Mouse (Mus musculus): ENCODE data around the gene Gif. TPM values are rescaled to one million over a fixed set of nuclear protein-coding genes. Genes with fewer than 3 reads are reported as not detected.

Gene Gif
- polyA plus RNA-seq, 1 experiment from 2014 or later = 15.7 TPM

GRCm38 (mm10) chr19:11807822-11808221, 60.5 kb downstream of the Gif start:
- DNase-seq (ENCODE audit: low spot score) (no peak), ATAC-seq (no peak)
- Histone ChIP-seq H3K9ac (replicated peaks; ENCODE audit: low read depth) (no peak overlapping the region), H3K4me2 (replicated peaks; ENCODE audit: low read depth, low read length) (no peak overlapping the region), H3K27me3 (replicated peaks; ENCODE audit: insufficient read depth, low read length) (no peaks in the 10 kb centered on the region), H3K4me3 (ENCODE audit: low read depth, low read length) (no peak overlapping the region), H3K36me3 (ENCODE audit: insufficient read depth, low read length) (no peaks in the 10 kb centered on the region), H3K9me3 (ENCODE audit: low read length) (no peaks in the 10 kb centered on the region), H3K27ac (ENCODE audit: low read length) (no peak overlapping the region), H3K4me1 (ENCODE audit: insufficient read depth, low read depth, low read length) (peaks cover 12% of the 10 kb centered on the region; the same call in 1 of the 2 replicates)
- 57% methylated on average over 6 of the region's 6 CpGs for WGBS
- no peak for TF ChIP-seq CTCF (IDR thresholded peaks at IDR 0.05)
- TF ChIP-seq EP300 (IDR thresholded peaks at IDR 0.05) = no peak

DNA sequence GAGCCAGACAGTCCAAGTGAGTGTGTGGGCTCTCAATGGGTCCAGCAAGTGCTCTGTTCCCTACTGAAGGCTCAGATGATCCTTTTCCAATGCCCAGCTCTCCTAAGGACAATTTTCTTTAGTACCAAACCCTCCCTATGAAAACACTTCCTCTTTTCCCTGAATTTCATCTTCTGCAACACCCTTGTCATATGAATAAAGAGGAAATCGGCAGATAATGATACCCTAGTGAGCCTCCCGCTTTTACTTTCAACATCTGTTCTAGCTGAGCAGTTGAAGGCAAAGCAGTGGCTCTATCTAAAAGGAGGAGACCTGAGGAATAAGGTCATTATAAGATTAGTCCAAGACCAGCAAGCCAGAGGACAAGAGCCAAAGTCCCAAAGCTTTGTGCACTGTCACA, 61.1 kb downstream of the Gif start:
- Histone ChIP-seq H3K4me2 (replicated peaks; ENCODE audit: low read depth, low read length) (no peak overlapping the region), H3K36me3 (ENCODE audit: insufficient read depth, low read length) (no peaks in the 10 kb centered on the region), H3K27ac (ENCODE audit: low read length) (no peak overlapping the region), H3K4me1 (ENCODE audit: insufficient read depth, low read depth, low read length) (peaks cover 12% of the 10 kb centered on the region; the same call in 1 of the 2 replicates), H3K4me3 (ENCODE audit: low read depth, low read length) (no peak overlapping the region), H3K9ac (replicated peaks; ENCODE audit: low read depth) (no peak overlapping the region), H3K27me3 (replicated peaks; ENCODE audit: insufficient read depth, low read length) (no peaks in the 10 kb centered on the region), H3K9me3 (ENCODE audit: low read length) (no peaks in the 10 kb centered on the region)
- WGBS = 82% methylated on average over 2 of the region's 2 CpGs
- DNase-seq (ENCODE audit: low spot score) (no peak), ATAC-seq (no peak)
- TF ChIP-seq EP300 (IDR thresholded peaks at IDR 0.05) = no peak
- no peak for TF ChIP-seq CTCF (IDR thresholded peaks at IDR 0.05)

GRCm38 (mm10) chr19:11810003-11810758, 62.8 kb downstream of the Gif start:
- no peak for ATAC-seq
- peak; percentile 14 for DNase-seq (ENCODE audit: low spot score)
- Histone ChIP-seq H3K9ac (replicated peaks; ENCODE audit: low read depth) (no peak overlapping the region), H3K27me3 (replicated peaks; ENCODE audit: insufficient read depth, low read length) (no peaks in the 10 kb centered on the region), H3K4me2 (replicated peaks; ENCODE audit: low read depth, low read length) (no peak overlapping the region), H3K36me3 (ENCODE audit: insufficient read depth, low read length) (no peaks in the 10 kb centered on the region), H3K27ac (ENCODE audit: low read length) (peak overlapping the region; percentile 20), H3K9me3 (ENCODE audit: low read length) (no peaks in the 10 kb centered on the region), H3K4me3 (ENCODE audit: low read depth, low read length) (no peak overlapping the region), H3K4me1 (ENCODE audit: insufficient read depth, low read depth, low read length) (peaks cover 12% of the 10 kb centered on the region; the same call in 1 of the 2 replicates)
- TF ChIP-seq EP300 (IDR thresholded peaks at IDR 0.05) = no peak
- TF ChIP-seq CTCF (IDR thresholded peaks at IDR 0.05) = no peak
- WGBS = 53% methylated on average over 5 of the region's 5 CpGs

DNA sequence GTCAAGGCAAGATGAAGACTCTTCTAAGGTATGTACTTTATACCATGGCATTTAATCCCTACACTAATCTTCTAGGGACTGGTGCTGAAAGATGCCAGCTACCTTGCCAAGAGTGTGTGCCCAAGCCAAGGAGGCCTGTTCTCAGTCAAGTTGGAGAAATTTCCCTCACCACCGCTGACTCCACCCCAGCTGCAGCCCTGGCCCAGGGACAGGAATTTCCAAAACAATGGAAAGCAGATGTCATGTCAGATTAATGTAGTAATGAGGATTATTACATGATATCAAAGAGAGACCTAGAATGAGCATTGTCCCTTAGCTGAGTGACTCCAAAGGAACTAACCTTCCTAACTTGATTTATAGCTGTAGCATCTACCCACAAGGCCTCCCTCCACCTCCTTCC, 63.5 kb downstream of the Gif start:
- peak overlapping the region; percentile 54; the same call in 1 of the 2 replicates for H3K27ac ChIP-seq (ENCODE audit: low read length)
- no peaks in the 10 kb centered on the region for H3K27me3 ChIP-seq (replicated peaks; ENCODE audit: insufficient read depth, low read length)
- peak; percentile 51 for DNase-seq (ENCODE audit: low spot score)
- H3K9ac ChIP-seq (replicated peaks; ENCODE audit: low read depth) = no peak overlapping the region
- TF ChIP-seq CTCF (IDR thresholded peaks at IDR 0.05) (no peak), EP300 (IDR thresholded peaks at IDR 0.05) (no peak)
- no peaks in the 10 kb centered on the region for H3K36me3 ChIP-seq (ENCODE audit: insufficient read depth, low read length)
- no peak overlapping the region for H3K4me2 ChIP-seq (replicated peaks; ENCODE audit: low read depth, low read length)
- no peak overlapping the region for H3K4me3 ChIP-seq (ENCODE audit: low read depth, low read length)
- WGBS = 53% methylated on average over 1 of the region's 1 CpGs
- peaks cover 12% of the 10 kb centered on the region; the same call in 1 of the 2 replicates for H3K4me1 ChIP-seq (ENCODE audit: insufficient read depth, low read depth, low read length)
- no peaks in the 10 kb centered on the region for H3K9me3 ChIP-seq (ENCODE audit: low read length)
- ATAC-seq = peak; percentile 65

DNA sequence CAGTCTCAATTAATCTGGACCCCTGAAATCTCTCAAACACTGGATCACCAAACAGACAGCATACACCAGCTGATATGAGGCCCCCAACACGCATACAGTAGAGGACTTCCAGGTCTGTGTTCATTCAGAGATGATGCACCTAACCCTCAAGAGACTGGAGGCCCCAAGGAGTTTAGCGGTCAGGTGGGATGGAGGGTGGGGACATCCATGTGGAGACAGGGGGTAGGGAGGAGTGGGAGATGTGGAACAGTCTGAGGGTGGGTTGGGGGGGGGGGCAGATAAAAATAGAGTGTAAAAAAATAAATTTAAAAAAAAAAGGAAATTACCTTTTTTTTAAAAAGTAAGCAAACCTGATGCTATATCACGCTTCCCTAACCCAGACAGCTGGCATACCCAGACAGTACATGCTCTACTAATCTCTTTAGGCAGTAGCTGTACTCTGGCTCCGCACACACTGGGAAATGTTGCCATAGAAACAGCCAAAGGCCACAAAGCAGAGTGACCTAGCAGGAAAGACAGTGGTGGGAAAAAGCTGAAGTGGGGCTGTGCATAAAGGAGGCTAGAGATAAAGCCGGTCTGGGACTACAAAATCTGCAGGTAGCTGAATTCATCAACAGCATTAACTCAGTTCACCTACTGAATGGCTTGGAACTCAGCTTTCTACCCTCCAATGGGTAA, 64.5 kb downstream of the Gif start:
- H3K27me3 ChIP-seq (replicated peaks; ENCODE audit: insufficient read depth, low read length) = no peaks in the 10 kb centered on the region
- no peaks in the 10 kb centered on the region for H3K36me3 ChIP-seq (ENCODE audit: insufficient read depth, low read length)
- no peaks in the 10 kb centered on the region for H3K9me3 ChIP-seq (ENCODE audit: low read length)
- H3K9ac ChIP-seq (replicated peaks; ENCODE audit: low read depth) = no peak overlapping the region
- peak; percentile 21 for DNase-seq (ENCODE audit: low spot score)
- H3K4me2 ChIP-seq (replicated peaks; ENCODE audit: low read depth, low read length) = no peak overlapping the region
- TF ChIP-seq CTCF (IDR thresholded peaks at IDR 0.05) (no peak), EP300 (IDR thresholded peaks at IDR 0.05) (no peak)
- ATAC-seq = no peak
- peaks cover 12% of the 10 kb centered on the region; the same call in 1 of the 2 replicates for H3K4me1 ChIP-seq (ENCODE audit: insufficient read depth, low read depth, low read length)
- H3K4me3 ChIP-seq (ENCODE audit: low read depth, low read length) = no peak overlapping the region
- WGBS = 42% methylated on average over 5 of the region's 5 CpGs
- H3K27ac ChIP-seq (ENCODE audit: low read length) = no peak overlapping the region

Other genes with a start within 250 kb of the Gif start
- 5.2 and 7.1 TPM in 2 replicates for gene Ms4a6b, start 231.0 kb upstream of the Gif start, polyA plus RNA-seq (2015; fragmentation: Nextera tagmentation; extraction: Ambion mirVana)
- 3.8 and 4.3 TPM in 2 replicates for gene Ms4a4d, start 210.8 kb upstream of the Gif start, polyA plus RNA-seq (2015; fragmentation: Nextera tagmentation; extraction: Ambion mirVana)
- 11.6 and 12.0 TPM in 2 replicates for gene Ms4a6d, start 142.7 kb upstream of the Gif start, polyA plus RNA-seq (2015; fragmentation: Nextera tagmentation; extraction: Ambion mirVana)
- gene Ms4a2, start 123.8 kb upstream of the Gif start, polyA plus RNA-seq (2015; fragmentation: Nextera tagmentation; extraction: Ambion mirVana) = 0.16 and 0.51 TPM in 2 replicates
- gene Ms4a3, start 106.7 kb upstream of the Gif start, polyA plus RNA-seq (2015; fragmentation: Nextera tagmentation; extraction: Ambion mirVana) = not detected in 2 replicates
- gene Oosp2, start 87.0 kb upstream of the Gif start, polyA plus RNA-seq (2015; fragmentation: Nextera tagmentation; extraction: Ambion mirVana) = not detected in 2 replicates
- not detected in 2 replicates for gene Oosp1, start 56.4 kb upstream of the Gif start, polyA plus RNA-seq (2015; fragmentation: Nextera tagmentation; extraction: Ambion mirVana)
- not detected in 2 replicates for gene Oosp3, start 50.5 kb upstream of the Gif start, polyA plus RNA-seq (2015; fragmentation: Nextera tagmentation; extraction: Ambion mirVana)
- 26.9 and 27.8 TPM in 2 replicates for gene Mrpl16, start 22.8 kb downstream of the Gif start, polyA plus RNA-seq (2015; fragmentation: Nextera tagmentation; extraction: Ambion mirVana)
- 39.7 and 42.6 TPM in 2 replicates for gene Stx3, start 71.8 kb downstream of the Gif start, polyA plus RNA-seq (2015; fragmentation: Nextera tagmentation; extraction: Ambion mirVana)
- gene Olfr1417, start 91.7 kb downstream of the Gif start, polyA plus RNA-seq (2015; fragmentation: Nextera tagmentation; extraction: Ambion mirVana) = 0.08 and 0.14 TPM in 2 replicates
- not detected in 2 replicates for gene Olfr1418, start 113.5 kb downstream of the Gif start, polyA plus RNA-seq (2015; fragmentation: Nextera tagmentation; extraction: Ambion mirVana)
- gene Olfr1419, start 127.6 kb downstream of the Gif start, polyA plus RNA-seq (2015; fragmentation: Nextera tagmentation; extraction: Ambion mirVana) = not detected in 2 replicates
- 0.12 and 0.15 TPM in 2 replicates for gene Olfr1420, start 139.0 kb downstream of the Gif start, polyA plus RNA-seq (2015; fragmentation: Nextera tagmentation; extraction: Ambion mirVana)
- gene Patl1, start 164.8 kb downstream of the Gif start, polyA plus RNA-seq (2015; fragmentation: Nextera tagmentation; extraction: Ambion mirVana) = 9.2 and 9.4 TPM in 2 replicates
- 4.6 and 5.2 TPM in 2 replicates for gene Osbp, start 218.4 kb downstream of the Gif start, polyA plus RNA-seq (2015; fragmentation: Nextera tagmentation; extraction: Ambion mirVana)